Mouse (Mus musculus) myocyte (in vitro differentiated cells): ENCODE results near the gene Arl6ip5.

ENCODE experiments used
- E2F4 ChIP-seq: IDR thresholded peaks from one replicate; pipeline ENCODE4 v1.6.1; 2011; ENCODE audit warnings: mild to moderate bottlenecking, control low read depth, moderate library complexity; ENCODE audit not compliant: insufficient read depth
- MAX ChIP-seq: IDR thresholded peaks from one replicate; pipeline ENCODE4 v1.6.1; 2011; ENCODE audit warnings: low read depth, mild to moderate bottlenecking, control low read depth
- MYOD1 ChIP-seq, 3 experiments: IDR thresholded peaks; one replicate each; pipeline ENCODE4 v1.6.1; 2011; ENCODE audit warnings: control low read depth in 2 of 3, low read depth in 2 of 3, mild to moderate bottlenecking in 2 of 3, moderate library complexity in 1 of 3; ENCODE audit not compliant: insufficient read length in 2 of 3, control insufficient read depth in 1 of 3
- POLR2A ChIP-seq: IDR thresholded peaks from one replicate; pipeline ENCODE4 v1.6.1; 2011; ENCODE audit warnings: low read depth, mild to moderate bottlenecking, control low read depth, moderate library complexity; ENCODE audit not compliant: insufficient read length
- POLR2AphosphoS2 ChIP-seq: IDR thresholded peaks from one replicate; pipeline ENCODE4 v1.6.1; 2011; ENCODE audit warnings: low read depth, control low read depth; ENCODE audit not compliant: insufficient read length
- REST ChIP-seq: IDR thresholded peaks from one replicate; pipeline ENCODE4 v1.6.1; 2011; ENCODE audit warnings: mild to moderate bottlenecking, control low read depth, moderate library complexity; ENCODE audit not compliant: insufficient read depth, insufficient read length
- SRF ChIP-seq: IDR thresholded peaks from one replicate; pipeline ENCODE4 v1.6.1; 2011; ENCODE audit warnings: low read depth; ENCODE audit not compliant: control insufficient read depth, insufficient read length
- TCF12 ChIP-seq: IDR thresholded peaks from one replicate; pipeline ENCODE4 v1.6.1; 2011; ENCODE audit warnings: mild to moderate bottlenecking, control low read depth; ENCODE audit not compliant: poor library complexity, insufficient read depth, severe bottlenecking
- USF1 ChIP-seq: IDR thresholded peaks from one replicate; pipeline ENCODE4 v1.6.1; 2011; ENCODE audit warnings: low read depth, mild to moderate bottlenecking, control low read depth, moderate library complexity

- TF ChIP-seq TCF12 (peak; percentile 94), POLR2A (peak; percentile 26), MYOD1 (IDR thresholded peaks at IDR 0.05; ENCODE audit: control insufficient read depth in 1 of 3, insufficient read length in 2 of 3, low read depth in 2 of 3) (peak; percentile 95 to 99 (median 97)), E2F4 (no peak), USF1 (no peak), POLR2AphosphoS2 (peak; percentile 19), SRF (no peak), MAX (no peak), REST (no peak)
Observed at GRCm38 (mm10) chr6:97227067-97227847, 16.8 kb downstream of the Arl6ip5 start.
